Comparison of ENCODE assay signal across 8 mouse cellular contexts in the genomic region with DNA sequence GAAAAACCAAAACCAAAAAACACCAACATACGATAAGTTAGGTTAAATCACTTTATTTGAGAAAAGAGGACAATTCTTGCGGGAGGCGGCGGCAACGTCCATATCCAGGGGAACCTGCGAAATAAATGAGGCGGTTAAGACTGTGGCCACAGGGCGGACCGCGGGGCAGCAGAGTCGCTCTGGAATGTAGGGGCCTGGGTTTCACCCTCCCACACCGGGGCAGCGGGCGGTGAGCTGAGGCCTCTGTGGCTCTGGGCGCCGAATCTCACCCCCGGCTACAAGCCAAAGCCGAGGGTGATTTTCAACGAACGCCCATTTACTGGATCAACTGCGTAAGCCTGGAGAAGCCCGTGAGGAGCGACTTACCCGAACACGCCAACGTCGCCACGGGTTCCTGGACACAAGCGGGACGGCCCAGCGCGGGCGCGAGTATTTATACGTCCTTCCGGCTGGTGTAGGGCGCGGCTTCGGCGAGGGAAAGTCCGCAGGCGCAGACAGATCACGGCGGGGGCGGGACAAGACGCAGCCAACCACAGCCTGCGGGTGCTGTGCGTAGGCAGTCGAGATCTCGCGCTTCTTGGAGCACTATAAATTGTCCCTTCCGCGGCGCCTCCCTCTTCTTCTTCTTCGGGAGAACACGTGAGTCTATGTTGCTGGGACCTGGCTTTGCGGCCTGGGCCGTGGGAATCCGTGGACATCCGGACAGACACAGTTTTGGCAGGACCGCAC. TPM values are rescaled to one million over a fixed set of nuclear protein-coding genes. Genes with fewer than 3 reads are reported as not detected.
A peak's percentile ranks its signal among the peaks of the same experiment; 100 is the strongest.
DNase-seq lines count a peak whose midpoint lies in the region; ATAC-seq and TF ChIP-seq lines count a peak whose summit lies in the region.

No protein-coding gene starts in this region.

- peak overlapping the region; percentile 70 to 92 (median 78) for H3K4me3 ChIP-seq in CH12.LX (replicated peaks in 1 of 3; ENCODE audit: low read depth in 2 of 3, low read length in 2 of 3, poor library complexity in 1 of 3)
- H3K4me3 ChIP-seq in forebrain, embryonic 11.5 days (ENCODE audit: low read depth, low read length) = peak overlapping the region; percentile 61
- peak overlapping the region; percentile 79 for H3K4me3 ChIP-seq in heart, postnatal 0 days (ENCODE audit: low read depth, low read length)
- peak overlapping the region; percentile 93 for H3K4me3 ChIP-seq in liver, embryonic 16.5 days (ENCODE audit: low read depth, low read length)
- peak overlapping the region; percentile 87 for H3K4me3 ChIP-seq in neural tube, embryonic 13.5 days
- peak overlapping the region; percentile 96 for H3K4me3 ChIP-seq in testis, adult 2 months (ENCODE audit: control insufficient read depth, low read depth, low read length)

- H3K4me2 ChIP-seq in CH12.LX (ENCODE audit: insufficient read depth, low read depth, poor library complexity, severe bottlenecking) = 0 out of 2 replicates have a peak overlapping the region, but pooled peaks have one; percentile 92
- H3K4me2 ChIP-seq in forebrain, embryonic 11.5 days (ENCODE audit: low read depth, low read length, severe bottlenecking) = peak overlapping the region; percentile 90
- peak overlapping the region; percentile 63 for H3K4me2 ChIP-seq in heart, postnatal 0 days (ENCODE audit: low read depth, low read length)
- H3K4me2 ChIP-seq in liver, embryonic 16.5 days (ENCODE audit: low read depth, low read length) = peak overlapping the region; percentile 74
- peak overlapping the region; percentile 78 for H3K4me2 ChIP-seq in neural tube, embryonic 13.5 days

- no peaks in the 10 kb centered on the region for H3K27me3 ChIP-seq in CH12.LX (replicated peaks)
- no peaks in the 10 kb centered on the region for H3K27me3 ChIP-seq in forebrain, embryonic 11.5 days (ENCODE audit: control insufficient read depth, insufficient read depth, low read length)
- H3K27me3 ChIP-seq in heart, postnatal 0 days (ENCODE audit: control insufficient read depth, insufficient read depth, low read length) = no peaks in the 10 kb centered on the region
- no peaks in the 10 kb centered on the region for H3K27me3 ChIP-seq in liver, embryonic 16.5 days (ENCODE audit: control insufficient read depth, insufficient read depth, low read depth, low read length)
- no peaks in the 10 kb centered on the region for H3K27me3 ChIP-seq in neural tube, embryonic 13.5 days
- no peaks in the 10 kb centered on the region for H3K27me3 ChIP-seq in testis, adult 2 months (ENCODE audit: control insufficient read depth, insufficient read depth, low read length)

- TF ChIP-seq POLR2A in CH12.LX (IDR thresholded peaks at IDR 0.05; ENCODE audit: low read depth, low read length) = peak; percentile 99
- TF ChIP-seq POLR2A in testis, adult 2 months (IDR thresholded peaks at IDR 0.05; ENCODE audit: control insufficient read depth, low read depth, low read length) = peak; percentile 99

- peak overlapping the region; percentile 98 for H3K9ac ChIP-seq in CH12.LX (ENCODE audit: insufficient read depth, low read depth)
- peak overlapping the region; percentile 82 for H3K9ac ChIP-seq in forebrain, embryonic 11.5 days (ENCODE audit: low read length)
- H3K9ac ChIP-seq in heart, postnatal 0 days (replicated peaks; ENCODE audit: low read depth, low read length) = peak overlapping the region; percentile 83
- H3K9ac ChIP-seq in liver, embryonic 16.5 days (ENCODE audit: low read depth, low read length) = peak overlapping the region; percentile 79
- H3K9ac ChIP-seq in neural tube, embryonic 13.5 days = peak overlapping the region; percentile 92

- ATAC-seq in forebrain, embryonic 11.5 days (replicated peaks; ENCODE audit: low FRiP score) = peak; percentile 97
- peak; percentile 95 for ATAC-seq in heart, postnatal 0 days (ENCODE audit: insufficient read depth, low read depth)
- peak; percentile 94 for ATAC-seq in liver, embryonic 16.5 days (ENCODE audit: low read depth)
- ATAC-seq in neural tube, embryonic 13.5 days (ENCODE audit: low read depth) = peak; percentile 97

- H3K36me3 ChIP-seq in CH12.LX (replicated peaks in 1 of 2; ENCODE audit: control insufficient read depth in 1 of 2, insufficient read depth in 1 of 2, low read length in 1 of 2) = peaks cover 35 to 58% of the 10 kb centered on the region in 2 experiments
- peaks cover 3% of the 10 kb centered on the region for H3K36me3 ChIP-seq in forebrain, embryonic 11.5 days (ENCODE audit: control insufficient read depth, insufficient read depth, low read length)
- peaks cover 16% of the 10 kb centered on the region for H3K36me3 ChIP-seq in heart, postnatal 0 days (replicated peaks; ENCODE audit: control insufficient read depth, insufficient read depth, low read length)
- H3K36me3 ChIP-seq in liver, embryonic 16.5 days (ENCODE audit: control insufficient read depth, insufficient read depth) = peaks cover 9% of the 10 kb centered on the region
- peaks cover 38% of the 10 kb centered on the region for H3K36me3 ChIP-seq in neural tube, embryonic 13.5 days
- no peaks in the 10 kb centered on the region; the same call in 1 of the 2 replicates for H3K36me3 ChIP-seq in testis, adult 2 months (ENCODE audit: control insufficient read depth, insufficient read depth, low read length)

- peaks cover 47% of the 10 kb centered on the region for H3K79me2 ChIP-seq in CH12.LX (replicated peaks; ENCODE audit: control insufficient read depth, extremely low read depth, insufficient read depth, poor library complexity, severe bottlenecking)

- TF ChIP-seq CTCF in CH12.LX (conservative IDR thresholded peaks at IDR 0.05 in 1 of 2, IDR thresholded peaks at IDR 0.05 in 1 of 2; ENCODE audit: low read depth in 2 of 2, low read length in 2 of 2) = no peak
- TF ChIP-seq CTCF in heart, postnatal 0 days (IDR thresholded peaks at IDR 0.05; ENCODE audit: low read depth) = peak; percentile 5; the same call in 1 of the 2 replicates
- TF ChIP-seq CTCF in testis, adult 2 months (IDR thresholded peaks at IDR 0.05; ENCODE audit: control insufficient read depth, insufficient read depth, insufficient replicate concordance, low read depth, low read length) = 0 out of 2 replicates have a peak, but pooled peaks have one; percentile 8

- H3K4me1 ChIP-seq in CH12.LX (ENCODE audit: control insufficient read depth in 1 of 2, insufficient read depth in 2 of 2) = peaks cover 5 to 29% of the 10 kb centered on the region in 2 experiments; a peak in 3 of 4 replicates
- peaks cover 13% of the 10 kb centered on the region for H3K4me1 ChIP-seq in forebrain, embryonic 11.5 days (replicated peaks; ENCODE audit: control insufficient read depth, insufficient read depth, low read length)
- H3K4me1 ChIP-seq in heart, postnatal 0 days (ENCODE audit: control insufficient read depth, insufficient read depth) = peaks cover 20% of the 10 kb centered on the region; the same call in 1 of the 2 replicates
- H3K4me1 ChIP-seq in liver, embryonic 16.5 days (ENCODE audit: control insufficient read depth, low read depth, low read length) = peaks cover 37% of the 10 kb centered on the region
- peaks cover 42% of the 10 kb centered on the region for H3K4me1 ChIP-seq in neural tube, embryonic 13.5 days (replicated peaks)
- H3K4me1 ChIP-seq in testis, adult 2 months (ENCODE audit: control insufficient read depth, insufficient read depth, low read length) = peaks cover 2% of the 10 kb centered on the region

- WGBS in forebrain, embryonic 11.5 days = under 1% methylated on average over 60 of the region's 61 CpGs
- under 1% methylated on average over 61 of the region's 61 CpGs for WGBS in heart, postnatal 0 days
- under 1% methylated on average over 61 of the region's 61 CpGs for WGBS in liver, embryonic 16.5 days (ENCODE audit: insufficient replicate concordance)
- WGBS in neural tube, embryonic 13.5 days = under 1% methylated on average over 61 of the region's 61 CpGs

- H3K9me3 ChIP-seq in CH12.LX (replicated peaks; ENCODE audit: low read length) = no peaks in the 10 kb centered on the region
- H3K9me3 ChIP-seq in forebrain, embryonic 11.5 days (ENCODE audit: control insufficient read depth, low read length) = no peaks in the 10 kb centered on the region
- H3K9me3 ChIP-seq in heart, postnatal 0 days (replicated peaks; ENCODE audit: control insufficient read depth, low read length) = no peaks in the 10 kb centered on the region
- no peaks in the 10 kb centered on the region for H3K9me3 ChIP-seq in liver, embryonic 16.5 days (replicated peaks; ENCODE audit: control insufficient read depth, low read length)
- H3K9me3 ChIP-seq in neural tube, embryonic 13.5 days = no peaks in the 10 kb centered on the region

- peak overlapping the region; percentile 64 for H3K27ac ChIP-seq in CH12.LX (ENCODE audit: insufficient read depth, low read depth)
- H3K27ac ChIP-seq in forebrain, embryonic 11.5 days (ENCODE audit: low read depth, low read length) = peak overlapping the region; percentile 68
- peak overlapping the region; percentile 92 for H3K27ac ChIP-seq in heart, postnatal 0 days (ENCODE audit: low read depth)
- peak overlapping the region; percentile 83 for H3K27ac ChIP-seq in liver, embryonic 16.5 days (ENCODE audit: low read length)
- H3K27ac ChIP-seq in neural tube, embryonic 13.5 days (replicated peaks) = peak overlapping the region; percentile 88
- peak overlapping the region; percentile 91 for H3K27ac ChIP-seq in testis, adult 2 months (ENCODE audit: control insufficient read depth, insufficient read depth, low read depth, low read length)

- dilution Hi-C loops in CH12.LX (cut with MboI; ENCODE audit: extremely low pct_ligation_motif_present, extremely low pct_unique_long_range_greater_than_20kb, low sequenced_read_pairs) = no loop called here

- in situ Hi-C loops in CH12.LX (cut with MboI; ENCODE audit: low pct_ligation_motif_present, low pct_unique_long_range_greater_than_20kb, low sequenced_read_pairs) = no loop called here

- TF ChIP-seq EP300 in CH12.LX (IDR thresholded peaks at IDR 0.05; ENCODE audit: low read length) = no peak
- TF ChIP-seq EP300 in heart, postnatal 0 days (IDR thresholded peaks at IDR 0.05; ENCODE audit: low read depth) = peak; percentile 87; the same call in 1 of the 2 replicates

- DNase-seq in CH12.LX (ENCODE audit: extremely low read depth) = peak; percentile 98
- peak; percentile 95 for DNase-seq in c-Kit-positive CD71-positive TER-119-negative erythroid progenitor cells, embryonic 14.5 days (ENCODE audit: low read depth)
- peak; percentile 99 for DNase-seq in forebrain, embryonic 11.5 days (ENCODE audit: low spot score)
- peak; percentile 99 for DNase-seq in heart, postnatal 0 days (ENCODE audit: low spot score)
- peak; percentile 99 to 100 for DNase-seq in kidney, postnatal 4 days

- TF ChIP-seq RAD21 in CH12.LX (IDR thresholded peaks at IDR 0.05; ENCODE audit: low read depth, low read length) = no peak

RNA-seq across cellular contexts. Expression of a gene that starts 1.7 kb away (rescaled TPM):
- total RNA-seq in CH12.LX (2012; rRNA removed) = 5,102 and 6,050 TPM in 2 replicates
- total RNA-seq in CH12.LX (2014; rRNA removed) = 5,117 and 5,410 TPM in 2 replicates
- 1,976 and 2,057 TPM in 2 replicates for polyA plus RNA-seq in CH12.LX (2012; ENCODE audit: insufficient read length, low read depth)
- polyA plus RNA-seq in forebrain, embryonic 11.5 days (2014; fragmentation: Nextera tagmentation; extraction: Ambion mirVana) = 1,407 and 1,469 TPM in 2 replicates
- 2,967 and 2,982 TPM in 2 replicates for total RNA-seq in heart, postnatal 0 days (2014; rRNA removed; ENCODE audit: low replicate concordance)
- 722 and 767 TPM in 2 replicates for polyA plus RNA-seq in heart, postnatal 0 days (2015; fragmentation: Nextera tagmentation; extraction: Ambion mirVana)
- 868 and 907 TPM in 2 replicates for polyA plus RNA-seq in liver, embryonic 16.5 days (2015; fragmentation: Nextera tagmentation; extraction: Ambion mirVana)
- 759 and 773 TPM in 2 replicates for polyA plus RNA-seq in neural tube, embryonic 13.5 days (2015; fragmentation: Nextera tagmentation; extraction: Ambion mirVana)
- polyA plus RNA-seq in testis, adult 2 months (2012; rRNA removed) = 515 and 558 TPM in 2 replicates

RNA-seq across cellular contexts. Expression of a gene that starts 1.8 kb away (rescaled TPM):
- total RNA-seq in CH12.LX (2012; rRNA removed) = 0.38 and 0.59 TPM in 2 replicates
- total RNA-seq in CH12.LX (2014; rRNA removed) = not detected in 2 replicates
- polyA plus RNA-seq in CH12.LX (2012; ENCODE audit: insufficient read length, low read depth) = 0.20 and 0.34 TPM in 2 replicates
- polyA plus RNA-seq in forebrain, embryonic 11.5 days (2014; fragmentation: Nextera tagmentation; extraction: Ambion mirVana) = 0.36 and 0.81 TPM in 2 replicates
- 6.5 TPM in 1 of 2 replicates, not detected in the other for total RNA-seq in heart, postnatal 0 days (2014; rRNA removed; ENCODE audit: low replicate concordance)
- not detected in 2 replicates for polyA plus RNA-seq in heart, postnatal 0 days (2015; fragmentation: Nextera tagmentation; extraction: Ambion mirVana)
- polyA plus RNA-seq in liver, embryonic 16.5 days (2015; fragmentation: Nextera tagmentation; extraction: Ambion mirVana) = 0.07 TPM in 1 of 2 replicates, not detected in the other
- polyA plus RNA-seq in neural tube, embryonic 13.5 days (2015; fragmentation: Nextera tagmentation; extraction: Ambion mirVana) = 0.18 TPM in 1 of 2 replicates, not detected in the other
- 1,124 and 1,208 TPM in 2 replicates for polyA plus RNA-seq in testis, adult 2 months (2012; rRNA removed)

RNA-seq across cellular contexts. Expression of a gene that starts 4.6 kb away (rescaled TPM):
- total RNA-seq in CH12.LX (2012; rRNA removed) (188 and 207 TPM in 2 replicates), CH12.LX (2014; rRNA removed) (207 and 208 TPM in 2 replicates)
- 136 and 155 TPM in 2 replicates for polyA plus RNA-seq in CH12.LX (2012; ENCODE audit: insufficient read length, low read depth)
- 189 and 195 TPM in 2 replicates for polyA plus RNA-seq in forebrain, embryonic 11.5 days (2014; fragmentation: Nextera tagmentation; extraction: Ambion mirVana)
- total RNA-seq in heart, postnatal 0 days (2014; rRNA removed; ENCODE audit: low replicate concordance) = 434 and 667 TPM in 2 replicates
- polyA plus RNA-seq in heart, postnatal 0 days (2015; fragmentation: Nextera tagmentation; extraction: Ambion mirVana) = 1,293 and 1,354 TPM in 2 replicates
- 168 and 174 TPM in 2 replicates for polyA plus RNA-seq in liver, embryonic 16.5 days (2015; fragmentation: Nextera tagmentation; extraction: Ambion mirVana)
- 261 and 273 TPM in 2 replicates for polyA plus RNA-seq in neural tube, embryonic 13.5 days (2015; fragmentation: Nextera tagmentation; extraction: Ambion mirVana)
- polyA plus RNA-seq in testis, adult 2 months (2012; rRNA removed) = 198 and 211 TPM in 2 replicates

RNA-seq across cellular contexts. Expression of a gene that starts 8.0 kb away (rescaled TPM):
- total RNA-seq in CH12.LX (2012; rRNA removed) = 0.17 TPM in 1 of 2 replicates, not detected in the other
- 0.24 TPM in 1 of 2 replicates, not detected in the other for total RNA-seq in CH12.LX (2014; rRNA removed)
- polyA plus RNA-seq in CH12.LX (2012; ENCODE audit: insufficient read length, low read depth) = 0.79 and 0.91 TPM in 2 replicates
- polyA plus RNA-seq in forebrain, embryonic 11.5 days (2014; fragmentation: Nextera tagmentation; extraction: Ambion mirVana) = not detected in 2 replicates
- 0.54 and 2.1 TPM in 2 replicates for total RNA-seq in heart, postnatal 0 days (2014; rRNA removed; ENCODE audit: low replicate concordance)
- polyA plus RNA-seq in heart, postnatal 0 days (2015; fragmentation: Nextera tagmentation; extraction: Ambion mirVana) = 7.2 TPM in 2 replicates
- polyA plus RNA-seq in liver, embryonic 16.5 days (2015; fragmentation: Nextera tagmentation; extraction: Ambion mirVana) = 0.34 TPM in 1 of 2 replicates, not detected in the other
- not detected in 2 replicates for polyA plus RNA-seq in neural tube, embryonic 13.5 days (2015; fragmentation: Nextera tagmentation; extraction: Ambion mirVana)
- polyA plus RNA-seq in testis, adult 2 months (2012; rRNA removed) = 0.21 and 1.4 TPM in 2 replicates

RNA-seq across cellular contexts. Expression of a gene that starts 12.2 kb away (rescaled TPM):
- total RNA-seq in CH12.LX (2012; rRNA removed) (98.0 and 122 TPM in 2 replicates), CH12.LX (2014; rRNA removed) (99.7 and 105 TPM in 2 replicates)
- polyA plus RNA-seq in CH12.LX (2012; ENCODE audit: insufficient read length, low read depth) = 101 and 104 TPM in 2 replicates
- polyA plus RNA-seq in forebrain, embryonic 11.5 days (2014; fragmentation: Nextera tagmentation; extraction: Ambion mirVana) = 111 and 127 TPM in 2 replicates
- total RNA-seq in heart, postnatal 0 days (2014; rRNA removed; ENCODE audit: low replicate concordance) = 33.9 and 42.2 TPM in 2 replicates
- polyA plus RNA-seq in heart, postnatal 0 days (2015; fragmentation: Nextera tagmentation; extraction: Ambion mirVana) = 27.2 and 30.1 TPM in 2 replicates
- 29.3 and 29.5 TPM in 2 replicates for polyA plus RNA-seq in liver, embryonic 16.5 days (2015; fragmentation: Nextera tagmentation; extraction: Ambion mirVana)
- polyA plus RNA-seq in neural tube, embryonic 13.5 days (2015; fragmentation: Nextera tagmentation; extraction: Ambion mirVana) = 58.4 and 64.0 TPM in 2 replicates
- polyA plus RNA-seq in testis, adult 2 months (2012; rRNA removed) = 85.4 and 89.5 TPM in 2 replicates

Comparison
In these comparisons a context has a peak if more than half of its experiments do, and no peak if none do; other contexts are left out.
1. Peak in every context shown above with its lines: DNase-seq, ATAC-seq, H3K4me3 ChIP-seq and H3K27ac ChIP-seq.
2. CTCF ChIP-seq: peak in heart, postnatal 0 days (single experiment) and testis, adult 2 months (single experiment); none in CH12.LX (0 of 2).
3. RNA of a gene that starts 1.8 kb away (polyA plus RNA-seq): 1,124 to 1,208 TPM in testis, adult 2 months; 0.36 to 0.81 TPM in forebrain, embryonic 11.5 days, 0.20 to 0.34 TPM in CH12.LX, 0.18 TPM in neural tube, embryonic 13.5 days, 0.07 TPM in liver, embryonic 16.5 days and not detected in heart, postnatal 0 days; every median in the first group is over 100 times any median in the second.